ENCODE assay signal across 20 mouse cellular contexts in the genomic region with DNA sequence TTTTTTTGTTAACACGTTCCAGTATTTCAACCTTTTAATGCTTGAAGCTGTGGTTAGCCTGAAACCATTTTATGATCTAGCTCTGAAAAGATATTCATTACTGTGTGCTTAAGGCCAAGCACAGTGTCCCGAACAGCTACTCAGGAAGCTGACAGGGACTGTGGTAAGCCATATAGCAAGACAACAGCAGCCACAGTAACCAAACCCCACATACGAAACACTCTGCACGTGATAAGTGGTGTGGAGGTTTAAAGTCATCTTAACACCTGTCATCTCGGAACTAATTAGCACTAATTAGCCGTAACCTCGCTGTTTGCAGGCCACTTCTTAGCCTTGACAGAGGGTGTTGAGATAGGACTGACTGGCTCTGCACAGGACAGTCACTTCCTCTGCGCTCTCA. TPM values are rescaled to one million over a fixed set of nuclear protein-coding genes. Genes with fewer than 3 reads are reported as not detected.
A peak's percentile ranks its signal among the peaks of the same experiment; 100 is the strongest.
DNase-seq lines count a peak whose midpoint lies in the region; ATAC-seq lines count a peak whose summit lies in the region.
"Had no signal": no experiment of that assay in that cellular context is flagged by ENCODE, and none has a peak within 500 bp of the region (broad histone marks: within the 10 kb centered on the region; RNA-seq: fewer than 3 reads in every experiment).

No protein-coding gene starts in this region.

- peaks cover 16% of the 10 kb centered on the region for H3K4me1 ChIP-seq in megakaryocyte, embryonic 14.5 days
- H3K4me1 ChIP-seq: embryonic facial prominence, embryonic 12.5 days; forebrain, embryonic 15.5 days; hindbrain, embryonic 12.5 days; intestine, embryonic 15.5 days had no signal

- peaks cover 7% of the 10 kb centered on the region for H3K27me3 ChIP-seq in megakaryocyte, embryonic 14.5 days (replicated peaks)
- H3K27me3 ChIP-seq: embryonic facial prominence, embryonic 12.5 days; forebrain, embryonic 15.5 days; hindbrain, embryonic 12.5 days; intestine, embryonic 15.5 days had no signal

- H3K4me3 ChIP-seq in megakaryocyte, embryonic 14.5 days (replicated peaks): peak overlapping the region; percentile 29
- H3K4me3 ChIP-seq: embryonic facial prominence, embryonic 12.5 days; forebrain, embryonic 15.5 days; heart, embryonic 10.5 days; hindbrain, embryonic 12.5 days; intestine, embryonic 15.5 days had no signal

- peak; percentile 5 for DNase-seq in thymus, postnatal 0 days (ENCODE audit: low spot score)
- DNase-seq in thymus, postnatal 10 days (ENCODE audit: low spot score in 2 of 2): no peak
- no peak for DNase-seq in testis, postnatal 10 days (ENCODE audit: low spot score)
- DNase-seq in urinary bladder, adult 18-20 months (ENCODE audit: low spot score in 2 of 2): no peak
- DNase-seq: adrenal gland, postnatal 14 days; cerebellum, adult 2 months; cerebellum, postnatal 10 days; gastrocnemius, postnatal 10 days; heart, adult 18-20 months; heart, postnatal 10 days; heart, postnatal 4 days had no signal

- no peaks in the 10 kb centered on the region for H3K9me3 ChIP-seq in megakaryocyte, embryonic 14.5 days
- H3K9me3 ChIP-seq: embryonic facial prominence, embryonic 12.5 days; forebrain, embryonic 15.5 days; heart, embryonic 10.5 days; hindbrain, embryonic 12.5 days; intestine, embryonic 15.5 days had no signal

- H3K36me3 ChIP-seq in megakaryocyte, embryonic 14.5 days (replicated peaks; ENCODE audit: low read length): peaks cover 12% of the 10 kb centered on the region
- H3K36me3 ChIP-seq: heart, embryonic 10.5 days; intestine, embryonic 15.5 days had no signal

- ATAC-seq in common myeloid progenitor, adult 5-6 weeks (replicated peaks; ENCODE audit: low read depth, poor library complexity, severe bottlenecking): peak; percentile 81
- ATAC-seq in cerebellum, adult (ENCODE audit: insufficient number of reproducible peaks, low FRiP score, low TSS enrichment): no peak
- ATAC-seq: forebrain, embryonic 15.5 days; hindbrain, embryonic 16.5 days; intestine, embryonic 15.5 days had no signal

RNA-seq across cellular contexts. Expression of gene Wdr41, which starts 31.1 kb away (rescaled TPM):
- polyA plus RNA-seq in thymus, postnatal 0 days (2015; fragmentation: Nextera tagmentation; extraction: Ambion mirVana): 17.1 and 20.5 TPM in 2 replicates
- total RNA-seq in common myeloid progenitor, adult 5-6 weeks (2017): 18.5 and 19.9 TPM in 2 replicates
- 2.2 and 3.6 TPM in 2 replicates for polyA plus RNA-seq in megakaryocyte, embryonic 14.5 days (2012; ENCODE audit: insufficient read depth, low replicate concordance)
